Mouse (Mus musculus): Measurements from ENCODE around the gene Fbxl13.
"Not testable (repeated sequence)": the region's sequence is repeated elsewhere in the genome, so short reads cannot be mapped to it uniquely, and the experiment has no call there.

Fbxl13 gene

GRCm38 (mm10) chr5:21651885-21652612 is 6.6 kb upstream of the Fbxl13 start:
- DNase-seq, result peak; percentile 28

GRCm38 (mm10) chr5:21650736-21651135 is 5.3 kb upstream of the Fbxl13 start:
- no peak for DNase-seq

DNA sequence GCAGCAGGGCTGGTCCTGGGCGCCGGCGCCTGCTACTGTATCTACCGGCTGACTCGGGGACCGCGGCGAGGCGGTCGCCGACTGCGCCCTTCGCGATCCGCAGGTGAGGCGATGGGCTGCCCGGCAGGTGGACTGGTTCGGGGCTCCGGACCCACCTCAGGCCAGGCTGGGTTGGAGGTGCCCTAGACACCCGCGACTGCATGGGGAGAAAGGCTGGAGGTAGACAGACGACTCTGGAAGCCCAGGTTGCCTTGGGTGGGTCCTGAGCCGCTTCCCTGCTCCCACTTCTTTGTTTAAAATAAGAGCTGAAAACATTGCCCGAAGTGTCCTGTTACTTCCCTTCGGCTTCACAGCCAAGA is 678 bp upstream of the Fbxl13 start:
- DNase-seq, result no peak

DNA sequence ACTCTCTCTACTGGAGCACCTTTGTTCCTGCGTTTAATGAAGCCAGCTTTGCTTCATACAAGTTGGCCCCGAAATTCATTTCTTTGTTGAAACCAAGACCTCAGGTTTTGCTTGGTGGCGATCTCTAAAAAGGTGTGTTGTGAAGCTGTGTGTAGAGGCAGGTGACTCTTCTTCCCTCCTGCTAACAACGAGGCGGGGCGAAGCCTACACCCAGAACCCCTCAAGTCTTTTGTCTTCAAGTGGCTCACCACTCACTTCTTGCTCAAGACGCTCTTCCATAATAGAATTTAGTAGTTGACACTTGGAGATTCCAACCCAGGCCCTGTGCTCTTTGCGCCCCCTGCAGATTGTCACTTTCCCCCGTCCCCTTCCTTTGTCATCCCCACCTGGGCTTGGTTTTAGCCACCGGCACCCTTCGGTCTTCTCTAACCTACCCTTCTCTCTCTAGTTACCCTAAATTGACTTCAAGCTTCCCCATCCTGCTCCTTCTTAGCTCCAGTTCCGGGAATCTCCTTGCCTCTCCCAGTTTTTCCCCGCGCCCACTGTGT is 469 bp downstream of the Fbxl13 start:
- DNase-seq, result peak; percentile 34

- no peak for DNase-seq
Measured at GRCm38 (mm10) chr5:21643606-21644005, 1.8 kb downstream of the Fbxl13 start.

DNA sequence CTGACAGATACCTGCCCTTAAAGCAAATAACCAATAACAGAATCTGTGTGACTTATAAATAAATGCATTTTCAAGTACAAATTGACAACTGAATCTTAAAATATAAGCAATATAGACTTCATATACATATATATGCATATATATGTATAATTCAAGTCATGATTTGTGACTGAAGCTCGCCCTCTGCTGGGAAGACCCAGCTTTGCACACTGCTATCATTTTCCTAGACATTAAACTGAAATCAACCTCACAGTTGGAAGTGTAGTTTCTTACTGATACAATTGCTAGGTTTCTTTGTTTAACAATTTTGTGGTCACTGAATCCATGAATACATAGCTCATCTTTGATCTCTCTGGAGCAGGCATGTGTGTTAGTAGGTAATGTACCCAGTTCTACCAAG is 4.5 kb downstream of the Fbxl13 start:
- DNase-seq, result peak; percentile 63

GRCm38 (mm10) chr5:21625916-21626315 is 19.5 kb downstream of the Fbxl13 start:
- DNase-seq, result no peak

DNA sequence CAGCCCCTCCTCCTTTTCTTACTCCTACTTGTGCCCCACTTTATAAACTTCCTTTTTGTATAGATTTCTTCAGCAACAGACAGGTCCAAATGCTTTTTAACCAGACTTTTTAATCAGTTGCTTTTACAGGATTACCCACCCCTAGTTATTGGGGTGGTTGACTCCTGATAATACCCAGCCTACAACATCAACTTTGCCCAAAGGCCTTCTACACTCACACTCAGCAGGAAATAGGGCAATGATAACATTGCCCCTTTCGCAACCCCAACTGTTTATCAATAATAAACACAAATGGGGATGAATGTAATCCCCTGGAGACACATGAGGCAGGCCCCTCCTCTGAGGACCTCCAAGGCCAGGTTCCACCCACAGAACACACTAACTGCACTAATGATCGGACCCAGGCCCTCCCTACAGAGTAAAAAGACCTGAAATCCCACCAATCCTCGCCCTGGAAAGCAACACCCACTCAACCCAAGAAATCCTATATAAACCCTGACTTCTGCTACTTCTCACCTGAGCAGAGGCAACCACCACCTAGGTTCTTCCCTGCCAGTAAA is 28.9 kb downstream of the Fbxl13 start:
- DNase-seq, result no peak

- not testable (repeated sequence) for DNase-seq
Measured at GRCm38 (mm10) chr5:21614299-21614698, 31.1 kb downstream of the Fbxl13 start.

- no peak for DNase-seq
Measured at GRCm38 (mm10) chr5:21610996-21611395, 34.4 kb downstream of the Fbxl13 start.

GRCm38 (mm10) chr5:21608311-21609304 is 36.8 kb downstream of the Fbxl13 start:
- no peak for DNase-seq

DNA sequence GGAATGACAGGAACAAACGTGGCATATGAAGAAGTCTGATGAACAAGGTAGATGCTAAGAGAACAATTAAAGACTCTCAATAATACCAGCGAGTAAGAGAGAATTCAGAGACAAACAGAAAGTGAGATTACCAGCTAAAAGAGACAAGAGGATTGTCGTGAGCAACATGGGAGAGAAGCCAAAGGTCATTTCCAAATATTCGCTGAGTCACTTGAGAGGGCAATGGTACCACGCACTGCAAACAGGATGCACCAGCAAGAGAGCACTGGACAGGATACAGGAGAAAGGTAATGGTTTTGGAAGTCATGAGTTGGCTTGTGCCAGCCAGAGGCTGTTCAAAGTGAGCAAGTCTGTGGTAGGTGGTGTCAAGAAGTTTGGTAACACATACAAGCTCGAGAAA is 39.5 kb downstream of the Fbxl13 start:
- no peak for DNase-seq

DNA sequence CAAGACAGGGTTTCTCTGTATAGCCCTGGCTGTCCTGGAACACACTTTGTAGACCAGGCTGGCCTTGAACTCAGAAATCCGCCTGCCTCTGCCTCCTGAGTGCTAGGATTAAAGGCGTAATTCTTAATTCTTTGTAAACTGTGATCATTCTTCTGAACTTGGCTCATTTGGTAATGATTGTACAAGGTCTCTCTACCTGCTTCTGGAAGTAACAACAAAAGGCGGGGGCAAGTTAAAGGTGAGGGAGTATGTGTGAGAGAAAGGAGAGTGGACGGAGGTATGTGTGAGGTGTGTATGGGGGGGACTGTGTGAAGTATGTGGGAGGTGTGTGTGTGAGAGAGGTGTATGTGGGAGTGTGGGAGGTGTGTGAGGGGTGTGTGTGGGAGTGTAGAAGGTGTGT is 45.5 kb downstream of the Fbxl13 start:
- DNase-seq, result no peak

- not testable (repeated sequence) for DNase-seq
Measured at GRCm38 (mm10) chr5:21599536-21599935, 45.9 kb downstream of the Fbxl13 start.

GRCm38 (mm10) chr5:21593201-21593709 is 52.2 kb downstream of the Fbxl13 start:
- DNase-seq, result no peak

DNA sequence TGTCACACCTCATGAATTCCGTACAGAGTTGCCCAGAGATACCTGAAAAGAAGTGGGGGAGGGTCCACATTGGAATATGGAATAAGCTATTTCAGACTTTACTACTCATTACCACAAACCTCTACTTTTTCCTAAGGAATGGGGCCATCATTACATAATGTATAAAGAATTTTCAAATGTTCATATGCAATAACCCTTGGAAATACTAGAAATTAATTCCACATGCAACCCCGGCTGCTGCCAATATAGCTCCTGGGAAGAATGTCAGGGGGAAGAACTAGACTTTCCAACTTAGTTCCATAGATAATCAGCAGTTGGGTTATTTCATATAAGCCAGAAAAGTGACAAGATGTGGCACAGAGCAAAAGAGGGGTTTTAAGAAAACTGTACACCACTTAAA is 53.3 kb downstream of the Fbxl13 start:
- DNase-seq, result no peak

DNA sequence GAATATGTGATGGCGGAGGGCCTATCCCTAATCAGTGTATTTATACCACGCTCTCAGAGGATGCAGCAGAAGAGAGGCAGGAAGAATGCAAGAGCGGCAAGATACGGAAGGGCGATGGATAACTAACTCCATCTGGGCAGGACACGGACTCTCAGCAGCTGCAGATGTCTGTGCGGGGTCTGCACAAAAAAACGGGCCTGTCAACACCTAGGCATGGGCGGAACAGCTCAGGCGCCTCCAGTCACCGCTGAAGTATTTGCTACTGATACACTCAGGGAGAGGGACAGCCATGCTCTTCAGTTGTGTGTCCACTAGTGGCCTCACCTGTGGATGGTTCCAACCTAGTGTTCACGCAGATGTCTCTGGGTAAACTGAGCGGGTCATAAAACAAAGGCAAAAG is 57.2 kb downstream of the Fbxl13 start:
- DNase-seq, result no peak

DNA sequence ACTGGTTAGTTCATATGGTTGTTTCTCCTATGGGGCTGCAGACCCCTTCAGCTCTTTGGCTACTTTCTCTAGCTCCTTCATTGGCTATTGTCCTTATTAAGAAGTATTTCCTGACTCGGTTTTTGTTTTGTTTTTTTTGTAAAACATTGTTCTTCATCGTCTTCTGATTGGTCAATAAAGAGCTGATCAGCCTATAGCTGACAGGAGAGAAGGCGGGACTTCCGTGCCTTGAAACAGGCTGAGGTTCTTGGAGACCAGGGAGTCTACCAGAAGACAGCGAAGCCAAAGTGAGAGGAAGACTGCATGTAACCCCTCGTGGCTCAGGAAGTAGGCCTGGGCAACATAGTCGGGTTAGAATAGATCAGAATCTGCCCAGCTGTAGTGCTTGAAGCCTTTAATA is 57.8 kb downstream of the Fbxl13 start:
- no peak for DNase-seq

DNA sequence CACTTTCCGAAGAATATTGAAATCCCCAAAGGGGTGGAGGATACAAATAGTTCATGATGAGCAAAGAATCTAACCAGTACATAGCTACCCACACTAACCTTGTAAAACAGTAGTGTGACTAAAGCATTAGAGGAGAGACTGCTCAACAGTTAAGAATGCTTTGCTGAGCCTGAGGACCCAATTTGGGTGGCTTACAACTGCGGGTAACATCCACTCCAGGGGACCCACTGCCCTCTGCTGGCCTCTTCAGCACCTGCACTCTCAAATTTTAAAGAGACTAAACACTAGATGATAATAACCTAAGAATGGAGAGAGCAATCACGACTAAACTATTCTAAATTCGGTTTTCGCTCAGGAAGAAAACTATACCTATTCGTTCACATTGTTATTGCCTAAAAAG is 58.7 kb downstream of the Fbxl13 start:
- peak; percentile 63 for DNase-seq

- no peak for DNase-seq
Measured at GRCm38 (mm10) chr5:21578136-21578535, 67.3 kb downstream of the Fbxl13 start.

DNA sequence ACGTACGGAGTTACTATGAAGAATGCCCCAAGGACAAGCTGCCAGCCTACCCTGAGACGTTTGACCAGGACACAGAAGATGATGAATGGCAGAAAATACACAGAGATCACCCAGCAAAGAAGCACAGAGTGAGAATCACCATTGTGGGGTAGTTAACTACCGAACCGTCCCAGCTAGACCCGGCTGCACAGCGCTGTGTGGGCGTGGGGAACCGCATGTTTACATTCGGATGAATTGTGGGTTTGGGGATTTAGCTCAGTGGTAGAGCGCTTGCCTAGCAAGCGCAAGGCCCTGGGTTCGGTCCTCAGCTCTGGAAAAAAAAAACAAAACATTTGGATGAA is 70.3 kb downstream of the Fbxl13 start:
- no peak for DNase-seq

GRCm38 (mm10) chr5:21574386-21575209 is 70.8 kb downstream of the Fbxl13 start:
- no peak for DNase-seq

All from lung, postnatal 36 days (tissue).